Mouse (Mus musculus) hindbrain, embryonic 11.5 days (tissue): ENCODE measurements around the gene Med18. TPM values are rescaled to one million over a fixed set of nuclear protein-coding genes. Genes with fewer than 3 reads are reported as not detected.
"Not testable (repeated sequence)": the region's sequence is repeated elsewhere in the genome, so short reads cannot be mapped to it uniquely, and the experiment has no call there.

Experiments
- ATAC-seq: fragments of 200-750 bp; cut with Nextera tagmentation; 2 replicates; pipeline ENCODE4 v1.8.0; 2017; ENCODE audit warnings: mild to moderate bottlenecking, moderate TSS enrichment, moderate library complexity; ENCODE audit not compliant: low FRiP score
- DNase-seq: peaks from one replicate; pipeline ENCODE4 v3.0.0-alpha.2; 2015; ENCODE audit warnings: low spot score
- H3K27ac ChIP-seq: fragments of 300-500 bp; sonication (generic); 2 replicates; pipeline ENCODE4 v1.5.1; 2014; ENCODE audit warnings: mild to moderate bottlenecking, low read depth, low read length
- H3K27me3 ChIP-seq: fragments of 300-500 bp; sonication (generic); 2 replicates; pipeline ENCODE4 v1.6.1; 2014; ENCODE audit warnings: mild to moderate bottlenecking, low read length, moderate library complexity, mixed read lengths; ENCODE audit not compliant: control insufficient read depth, insufficient read depth
- H3K36me3 ChIP-seq: fragments of 300-500 bp; sonication (generic); 2 replicates; pipeline ENCODE4 v1.6.1; 2014; ENCODE audit warnings: mild to moderate bottlenecking, low read length, moderate library complexity, mixed read lengths; ENCODE audit not compliant: control insufficient read depth, insufficient read depth
- H3K4me1 ChIP-seq: fragments of 300-500 bp; sonication (generic); replicated peaks from 2 replicates; pipeline ENCODE4 v1.6.1; 2014; ENCODE audit warnings: low read length, mixed read lengths; ENCODE audit not compliant: control insufficient read depth, insufficient read depth
- H3K4me2 ChIP-seq: fragments of 300-500 bp; sonication (generic); replicated peaks from 2 replicates; pipeline ENCODE4 v1.6.1; 2014; ENCODE audit warnings: mild to moderate bottlenecking, low read depth, low read length
- H3K4me3 ChIP-seq: fragments of 300-500 bp; sonication (generic); 2 replicates; pipeline ENCODE4 v1.5.1; 2014; ENCODE audit warnings: low read depth, low read length
- H3K9ac ChIP-seq: fragments of 300-500 bp; sonication (generic); 2 replicates; pipeline ENCODE4 v1.6.1; 2014; ENCODE audit warnings: low read depth, low read length
- H3K9me3 ChIP-seq: fragments of 300-500 bp; sonication (generic); 2 replicates; pipeline ENCODE4 v1.6.1; 2016; ENCODE audit warnings: low read length; ENCODE audit not compliant: control insufficient read depth
- WGBS: fragments of 180-500 bp; shearing (Covaris S2); extraction: QIAGEN DNeasy Blood & Tissue Kit; methylation state at CpG from one replicate; pipeline ENCODE4 v1.1.7; 2014; 5-methylcytosine and 5-hydroxymethylcytosine counted together
- polyA plus RNA-seq: library from polyadenylated mRNA; unstranded; fragments of >200 nt; fragmentation: Nextera tagmentation; extraction: Ambion mirVana; gene quantifications from 2 replicates; pipeline ENCODE4 v1.2.1, GENCODE M21; 2014

Med18 gene
- polyA plus RNA-seq, 1 experiment from 2014 or later = 24.6 TPM

GRCm38 (mm10) chr4:132421923-132422782, 41.6 kb downstream of the Med18 start, which contains the start of gene Phactr4:
Phactr4 (minus strand) TSS chr4:132422489.
- under 1% methylated on average over 44 of the region's 73 CpGs for WGBS
- ATAC-seq = peak; percentile 98
- peak within 1 kb of the TSS; percentile 89 for H3K27ac ChIP-seq

GRCm38 (mm10) chr4:132421556-132421922, 42.2 kb downstream of the Med18 start:
- ATAC-seq (no peak), DNase-seq (no peak)
- Histone ChIP-seq H3K9me3 (no peaks in the 10 kb centered on the region), H3K27ac (peak overlapping the region; percentile 89), H3K36me3 (no peaks in the 10 kb centered on the region), H3K4me2 (peak overlapping the region; percentile 56), H3K27me3 (no peaks in the 10 kb centered on the region), H3K4me3 (peak overlapping the region; percentile 72), H3K4me1 (0 out of 2 replicates have a peak, but pooled peaks cover 4% of the 10 kb centered on the region), H3K9ac (peak overlapping the region; percentile 80)
- 0% methylated on average over 13 of the region's 13 CpGs for WGBS

More at GRCm38 (mm10) chr4:132421923-132422782, 41.6 kb downstream of the Med18 start, which contains the start of gene Phactr4:
- DNase-seq = peak; percentile 99
- Histone ChIP-seq H3K9ac (peak within 1 kb of the TSS; percentile 80), H3K9me3 (no peaks in the 10 kb centered on the region), H3K4me3 (peak within 1 kb of the TSS; percentile 72), H3K4me2 (peak within 1 kb of the TSS; percentile 56), H3K36me3 (no peaks in the 10 kb centered on the region), H3K4me1 (0 out of 2 replicates have a peak, but pooled peaks cover 4% of the 10 kb centered on the region), H3K27me3 (no peaks in the 10 kb centered on the region)

GRCm38 (mm10) chr4:132420471-132420870, 43.2 kb downstream of the Med18 start:
- no peaks in the 10 kb centered on the region for H3K27me3 ChIP-seq
- no peak overlapping the region for H3K9ac ChIP-seq

GRCm38 (mm10) chr4:132415966-132416365, 47.8 kb downstream of the Med18 start:
- no peak for DNase-seq
- H3K27ac ChIP-seq = no peak overlapping the region
- H3K4me3 ChIP-seq = no peak overlapping the region
- no peaks in the 10 kb centered on the region for H3K36me3 ChIP-seq
- no peak overlapping the region for H3K4me2 ChIP-seq
- H3K9me3 ChIP-seq = no peaks in the 10 kb centered on the region
- H3K9ac ChIP-seq = no peak overlapping the region
- no peak for ATAC-seq
- H3K27me3 ChIP-seq = no peaks in the 10 kb centered on the region
- H3K4me1 ChIP-seq = 0 out of 2 replicates have a peak, but pooled peaks cover 4% of the 10 kb centered on the region

More at GRCm38 (mm10) chr4:132420471-132420870, 43.2 kb downstream of the Med18 start:
- ATAC-seq (no peak), DNase-seq (no peak)
- H3K4me1 ChIP-seq = 0 out of 2 replicates have a peak, but pooled peaks cover 4% of the 10 kb centered on the region
- 81% methylated on average over 5 of the region's 5 CpGs for WGBS
- H3K4me2 ChIP-seq = peak overlapping the region; percentile 56; the same call in 1 of the 2 replicates
- no peaks in the 10 kb centered on the region for H3K36me3 ChIP-seq
- H3K27ac ChIP-seq = no peak overlapping the region
- H3K4me3 ChIP-seq = peak overlapping the region; percentile 72
- H3K9me3 ChIP-seq = no peaks in the 10 kb centered on the region

- H3K4me2 ChIP-seq, H3K9me3 ChIP-seq, H3K27me3 ChIP-seq, DNase-seq, H3K4me3 ChIP-seq, H3K27ac ChIP-seq, H3K36me3 ChIP-seq, H3K4me1 ChIP-seq, H3K9ac ChIP-seq, ATAC-seq: not testable (repeated sequence)
- 90% methylated on average over 4 of the region's 4 CpGs for WGBS
These were observed 50.5 kb downstream of the Med18 start for GRCm38 (mm10) chr4:132413257-132413656.

GRCm38 (mm10) chr4:132411322-132412094, 52.2 kb downstream of the Med18 start:
- no peaks in the 10 kb centered on the region for H3K9me3 ChIP-seq
- H3K4me2 ChIP-seq = no peak overlapping the region
- no peaks in the 10 kb centered on the region for H3K4me1 ChIP-seq
- ATAC-seq (no peak), DNase-seq (peak; percentile 21)
- no peak overlapping the region for H3K4me3 ChIP-seq
- no peak overlapping the region for H3K27ac ChIP-seq
- WGBS = 56% methylated on average over 8 of the region's 8 CpGs
- no peaks in the 10 kb centered on the region for H3K36me3 ChIP-seq
- no peak overlapping the region for H3K9ac ChIP-seq
- H3K27me3 ChIP-seq = no peaks in the 10 kb centered on the region

GRCm38 (mm10) chr4:132409587-132410229, 54.0 kb downstream of the Med18 start:
- no peak overlapping the region for H3K9ac ChIP-seq
- H3K9me3 ChIP-seq = no peaks in the 10 kb centered on the region
- H3K27me3 ChIP-seq = no peaks in the 10 kb centered on the region
- H3K4me1 ChIP-seq = no peaks in the 10 kb centered on the region
- DNase-seq (no peak), ATAC-seq (no peak)
- H3K27ac ChIP-seq = no peak overlapping the region
- no peaks in the 10 kb centered on the region for H3K36me3 ChIP-seq
- H3K4me3 ChIP-seq = no peak overlapping the region
- WGBS = 94% methylated on average over 4 of the region's 4 CpGs
- H3K4me2 ChIP-seq = no peak overlapping the region
